Mouse (Mus musculus) limb, embryonic 12.5 days (tissue): ENCODE measurements around the gene Lef1. TPM values are rescaled to one million over a fixed set of nuclear protein-coding genes. Genes with fewer than 3 reads are reported as not detected.

ENCODE experiments used
- ATAC-seq: fragments of 200-750 bp; cut with Nextera tagmentation; 2 replicates; pipeline ENCODE4 v1.8.0; 2017; ENCODE audit warnings: low read depth, moderate TSS enrichment; ENCODE audit not compliant: insufficient number of reproducible peaks, insufficient read depth, low FRiP score, low TSS enrichment
- H3K27ac ChIP-seq: fragments of 300-500 bp; sonication (generic); 2 replicates; pipeline ENCODE4 v1.5.1; 2016; ENCODE audit warnings: mild to moderate bottlenecking, moderate library complexity
- H3K27me3 ChIP-seq: fragments of 300-500 bp; sonication (generic); 2 replicates; pipeline ENCODE4 v1.6.1; 2016; ENCODE audit warnings: mild to moderate bottlenecking, moderate library complexity
- H3K36me3 ChIP-seq: fragments of 300-500 bp; sonication (generic); 2 replicates; pipeline ENCODE4 v1.6.1; 2016; ENCODE audit warnings: mild to moderate bottlenecking, moderate library complexity
- H3K4me1 ChIP-seq: fragments of 300-500 bp; sonication (generic); replicated peaks from 2 replicates; pipeline ENCODE4 v1.6.1; 2016
- H3K4me2 ChIP-seq: fragments of 300-500 bp; sonication (generic); 2 replicates; pipeline ENCODE4 v1.6.1; 2016; ENCODE audit warnings: mild to moderate bottlenecking, moderate library complexity
- H3K4me3 ChIP-seq: fragments of 300-500 bp; sonication (generic); replicated peaks from 2 replicates; pipeline ENCODE4 v1.5.1; 2016; ENCODE audit warnings: mild to moderate bottlenecking
- H3K9ac ChIP-seq: fragments of 300-500 bp; sonication (generic); replicated peaks from 2 replicates; pipeline ENCODE4 v1.6.1; 2016; ENCODE audit warnings: mild to moderate bottlenecking, moderate library complexity
- H3K9me3 ChIP-seq: fragments of 300-500 bp; sonication (generic); 2 replicates; pipeline ENCODE4 v1.6.1; 2016; ENCODE audit warnings: mild to moderate bottlenecking, moderate library complexity
- WGBS: fragments of 180-500 bp; shearing (Covaris S2); methylation state at CpG from one replicate; pipeline ENCODE4 v1.1.7; 2016; 5-methylcytosine and 5-hydroxymethylcytosine counted together
- polyA plus RNA-seq: library from polyadenylated mRNA; unstranded; fragments of >200 nt; fragmentation: Nextera tagmentation; extraction: Ambion mirVana; gene quantifications from 2 replicates; pipeline ENCODE4 v1.2.1, GENCODE M21; 2016

The Lef1 gene
- polyA plus RNA-seq, 1 experiment from 2014 or later = 60.5 TPM

DNA sequence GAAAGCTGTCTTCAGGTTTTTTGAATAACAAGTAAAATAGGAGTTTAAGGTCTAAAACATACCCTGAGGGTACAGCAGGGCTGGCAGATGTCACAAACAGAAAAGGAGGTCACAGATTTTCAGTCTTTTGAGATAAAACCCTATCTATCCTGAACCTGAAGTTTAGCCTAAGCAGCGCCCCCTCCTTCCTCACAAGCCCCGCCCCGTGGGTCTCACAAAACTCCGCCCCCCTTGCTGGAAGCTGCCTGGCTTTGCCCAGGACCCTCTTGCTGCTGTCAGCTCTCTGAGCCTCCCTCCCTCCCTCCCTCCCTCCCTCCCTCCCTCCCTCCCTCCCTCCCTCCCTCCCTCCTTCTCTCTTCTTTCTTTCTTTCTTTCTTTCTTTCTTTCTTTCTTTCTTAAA is 31.3 kb downstream of the Lef1 start:
- Histone ChIP-seq H3K27me3 (no peaks in the 10 kb centered on the region), H3K9me3 (no peaks in the 10 kb centered on the region), H3K4me3 (no peak overlapping the region), H3K9ac (no peak overlapping the region), H3K36me3 (no peaks in the 10 kb centered on the region), H3K4me2 (no peak overlapping the region), H3K27ac (no peak overlapping the region), H3K4me1 (peaks cover 48% of the 10 kb centered on the region)
- no peak for ATAC-seq
- 33% methylated on average over 4 of the region's 4 CpGs for WGBS

DNA sequence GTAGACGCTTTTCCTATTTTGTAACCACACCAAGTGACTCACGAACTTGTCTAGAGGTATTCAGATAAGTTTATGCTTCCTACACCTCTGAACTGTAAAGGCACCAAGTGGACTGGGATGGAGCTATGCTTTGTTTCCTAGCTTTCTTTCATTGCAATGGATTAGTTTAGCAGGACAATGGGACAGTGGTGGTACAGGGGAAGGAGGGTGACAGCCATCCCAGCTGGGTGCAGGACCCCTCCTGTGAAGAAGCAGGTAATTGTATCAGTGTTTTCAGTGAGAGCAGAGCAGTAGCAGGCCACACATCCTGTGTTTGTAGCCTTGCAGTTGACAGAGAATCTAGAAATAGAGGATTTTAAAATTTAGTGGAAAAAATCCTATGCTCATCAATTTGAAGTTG is 34.0 kb downstream of the Lef1 start:
- Histone ChIP-seq H3K36me3 (no peaks in the 10 kb centered on the region), H3K27me3 (no peaks in the 10 kb centered on the region), H3K4me1 (peaks cover 24% of the 10 kb centered on the region), H3K27ac (no peak overlapping the region), H3K9ac (no peak overlapping the region), H3K9me3 (no peaks in the 10 kb centered on the region), H3K4me3 (no peak overlapping the region), H3K4me2 (no peak overlapping the region)
- ATAC-seq = no peak
- WGBS = 80% methylated on average over 2 of the region's 2 CpGs

DNA sequence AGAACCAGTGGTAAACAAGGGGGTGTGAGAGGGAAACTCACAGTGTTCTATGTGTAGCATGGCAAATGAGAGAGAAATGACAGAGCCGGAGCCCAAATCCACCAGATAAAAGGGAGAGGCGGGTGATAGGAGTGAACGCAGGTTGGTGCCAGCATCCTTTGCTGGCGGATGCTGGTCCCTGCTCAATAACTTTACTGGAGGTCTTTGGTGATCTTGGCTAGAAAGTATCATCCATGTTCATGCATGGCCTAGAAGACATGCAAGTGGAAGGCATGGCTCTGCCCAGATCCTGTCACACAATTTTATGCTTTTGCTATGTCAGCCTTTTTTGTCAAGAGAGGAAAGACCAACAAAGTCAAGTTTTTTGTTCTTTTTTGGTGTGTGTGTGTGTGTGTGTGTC is 42.6 kb downstream of the Lef1 start:
- Histone ChIP-seq H3K36me3 (no peaks in the 10 kb centered on the region), H3K4me3 (no peak overlapping the region), H3K27ac (no peak overlapping the region), H3K4me1 (peaks cover 42% of the 10 kb centered on the region), H3K9me3 (no peaks in the 10 kb centered on the region), H3K4me2 (no peak overlapping the region), H3K27me3 (no peaks in the 10 kb centered on the region), H3K9ac (no peak overlapping the region)
- no peak for ATAC-seq
- WGBS = 94% methylated on average over 4 of the region's 4 CpGs

DNA sequence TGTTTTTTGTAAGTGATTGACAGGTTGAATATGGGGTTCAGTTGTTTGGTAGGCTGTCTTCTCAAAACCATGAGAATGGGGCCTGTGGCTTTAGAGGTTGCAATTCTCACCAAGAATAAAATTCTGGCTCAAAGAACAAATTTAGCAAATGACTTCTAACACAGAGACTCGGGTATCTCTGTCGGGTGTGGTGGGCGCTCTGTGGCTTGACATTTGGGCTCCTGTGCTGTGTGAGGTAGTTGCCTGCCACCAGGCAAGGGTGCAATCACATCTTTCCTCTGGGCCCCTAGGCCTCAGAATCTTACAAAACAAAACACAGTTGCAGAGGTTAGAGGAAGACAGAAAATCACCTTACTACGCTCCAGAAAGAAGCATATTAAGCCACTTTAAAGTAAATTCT is 43.6 kb downstream of the Lef1 start:
- no peak overlapping the region for H3K27ac ChIP-seq
- no peak overlapping the region for H3K9ac ChIP-seq
- no peaks in the 10 kb centered on the region for H3K27me3 ChIP-seq
- 74% methylated on average over 4 of the region's 4 CpGs for WGBS
- H3K4me3 ChIP-seq = no peak overlapping the region
- no peaks in the 10 kb centered on the region for H3K36me3 ChIP-seq
- no peak for ATAC-seq
- peaks cover 39% of the 10 kb centered on the region for H3K4me1 ChIP-seq
- H3K4me2 ChIP-seq = no peak overlapping the region
- no peaks in the 10 kb centered on the region for H3K9me3 ChIP-seq

DNA sequence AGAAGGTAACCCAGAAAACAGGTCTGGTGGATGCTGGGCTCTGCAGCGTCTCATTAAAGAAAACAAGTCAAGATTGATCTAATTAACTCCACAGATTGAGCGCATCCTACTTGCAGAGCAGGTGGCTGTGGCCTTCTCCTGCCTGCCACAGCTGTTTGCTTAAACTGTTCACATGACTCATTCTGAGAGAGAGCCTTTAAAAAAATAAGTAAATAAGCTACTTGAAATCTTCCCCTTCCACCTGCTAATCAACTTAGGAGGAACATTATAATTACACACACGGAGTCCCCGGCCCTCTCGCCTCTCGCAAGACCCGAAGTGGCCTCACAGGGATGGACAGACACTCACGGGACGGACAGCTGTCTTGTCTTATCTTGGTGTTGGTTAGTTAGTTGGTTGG is 44.3 kb downstream of the Lef1 start:
- no peak overlapping the region for H3K9ac ChIP-seq
- no peaks in the 10 kb centered on the region for H3K9me3 ChIP-seq
- no peak overlapping the region for H3K4me3 ChIP-seq
- ATAC-seq = no peak
- no peaks in the 10 kb centered on the region for H3K27me3 ChIP-seq
- 67% methylated on average over 9 of the region's 9 CpGs for WGBS
- H3K4me2 ChIP-seq = no peak overlapping the region
- peaks cover 39% of the 10 kb centered on the region for H3K4me1 ChIP-seq
- no peak overlapping the region for H3K27ac ChIP-seq
- H3K36me3 ChIP-seq = no peaks in the 10 kb centered on the region

DNA sequence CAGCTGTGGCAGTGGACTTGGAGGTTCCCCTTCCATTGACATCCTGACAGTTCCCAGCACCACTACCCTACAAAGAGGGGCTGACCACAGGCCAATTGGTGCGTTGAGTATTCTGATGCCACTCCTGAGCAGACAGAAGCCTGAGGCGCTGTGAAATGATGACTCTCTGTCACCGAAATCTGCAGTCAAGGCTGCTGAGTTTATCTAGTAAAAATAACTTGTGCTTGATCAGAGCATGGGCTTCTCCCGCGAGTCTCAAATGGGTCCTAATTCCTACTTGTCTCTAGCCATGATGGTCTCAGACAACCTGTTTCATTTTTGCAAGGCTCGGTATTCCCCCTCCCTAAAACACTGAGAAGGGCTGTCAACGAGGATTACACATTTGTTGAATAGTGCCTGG is 44.8 kb downstream of the Lef1 start:
- no peaks in the 10 kb centered on the region for H3K27me3 ChIP-seq
- H3K4me3 ChIP-seq = no peak overlapping the region
- no peaks in the 10 kb centered on the region for H3K9me3 ChIP-seq
- no peaks in the 10 kb centered on the region for H3K36me3 ChIP-seq
- no peak overlapping the region for H3K9ac ChIP-seq
- no peak overlapping the region for H3K4me2 ChIP-seq
- peaks cover 39% of the 10 kb centered on the region for H3K4me1 ChIP-seq
- no peak for ATAC-seq
- 74% methylated on average over 7 of the region's 7 CpGs for WGBS
- no peak overlapping the region for H3K27ac ChIP-seq

DNA sequence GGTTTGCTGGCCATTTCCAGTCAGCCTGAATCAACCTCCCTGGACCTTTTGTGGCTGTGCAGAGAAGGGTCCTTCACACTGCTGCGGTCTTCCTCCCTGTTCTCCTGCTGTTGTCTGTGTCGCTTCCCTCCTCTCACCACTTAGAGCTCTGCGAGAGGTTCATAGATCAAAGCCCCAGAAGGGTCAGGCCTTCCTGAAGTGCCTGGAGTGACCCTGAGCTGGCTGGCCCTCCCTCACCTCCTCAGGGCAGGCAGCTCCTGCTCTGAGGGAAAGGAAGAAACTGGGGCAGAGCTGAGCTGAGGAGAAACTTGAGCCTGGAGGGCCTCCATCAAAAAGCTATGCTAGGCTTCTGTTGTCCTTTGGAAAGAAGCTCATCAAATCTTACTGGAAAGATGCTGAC is 45.4 kb downstream of the Lef1 start:
- H3K4me1 ChIP-seq = peaks cover 39% of the 10 kb centered on the region

DNA sequence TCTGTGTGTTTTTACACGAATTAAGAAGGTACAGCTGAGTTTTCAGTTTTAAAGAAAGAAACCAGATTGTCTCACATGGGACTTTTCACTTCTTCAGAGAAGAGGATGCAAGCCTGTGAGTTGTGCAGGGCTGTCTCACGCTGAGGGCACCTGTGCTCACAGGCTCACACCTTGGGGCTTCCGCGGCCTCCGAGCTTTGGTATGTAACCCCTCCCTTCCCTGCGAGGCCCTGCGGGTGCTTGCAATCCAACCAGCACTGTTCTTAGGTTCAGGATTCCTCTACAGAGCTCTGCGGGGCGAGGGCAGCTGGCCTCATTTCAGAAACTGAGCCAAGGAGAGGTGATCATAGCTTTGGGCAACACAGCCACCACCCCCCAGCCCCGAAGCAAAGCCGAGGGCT is 46.1 kb downstream of the Lef1 start:
- peak overlapping the region; percentile 47; the same call in 1 of the 2 replicates for H3K27ac ChIP-seq
- H3K4me1 ChIP-seq = peaks cover 39% of the 10 kb centered on the region

More for the DNA sequence above, 45.4 kb downstream of the Lef1 start:
- no peak overlapping the region for H3K9ac ChIP-seq
- no peak overlapping the region for H3K4me3 ChIP-seq
- peak overlapping the region; percentile 47; the same call in 1 of the 2 replicates for H3K27ac ChIP-seq
- no peaks in the 10 kb centered on the region for H3K36me3 ChIP-seq
- no peaks in the 10 kb centered on the region for H3K9me3 ChIP-seq
- WGBS = 18% methylated on average over 3 of the region's 3 CpGs
- H3K4me2 ChIP-seq = no peak overlapping the region
- no peaks in the 10 kb centered on the region for H3K27me3 ChIP-seq
- no peak for ATAC-seq

DNA sequence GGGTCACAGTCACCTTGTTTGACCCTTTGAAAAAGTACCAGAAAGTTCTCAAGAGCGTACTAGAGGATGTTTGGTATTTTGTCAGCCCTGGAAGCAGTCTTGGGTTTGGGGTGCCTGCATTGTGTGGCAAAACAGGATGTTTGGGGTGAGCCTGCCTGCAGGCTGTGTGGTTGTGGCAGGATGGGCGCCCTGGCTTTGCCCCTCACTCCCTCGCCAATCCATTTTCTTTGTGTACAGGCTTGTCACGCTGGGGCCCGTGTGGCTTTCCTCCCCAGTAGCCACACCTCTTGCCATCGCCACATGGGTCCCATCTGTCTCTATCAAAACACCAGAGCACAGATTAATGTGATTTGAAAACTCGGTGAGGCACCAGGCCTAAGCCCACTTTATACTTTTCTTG is 47.2 kb downstream of the Lef1 start:
- no peaks in the 10 kb centered on the region for H3K36me3 ChIP-seq
- H3K27ac ChIP-seq = no peak overlapping the region
- no peaks in the 10 kb centered on the region for H3K27me3 ChIP-seq
- no peak overlapping the region for H3K4me2 ChIP-seq
- WGBS = 45% methylated on average over 7 of the region's 7 CpGs
- no peak overlapping the region for H3K9ac ChIP-seq
- no peak for ATAC-seq
- H3K9me3 ChIP-seq = no peaks in the 10 kb centered on the region
- H3K4me3 ChIP-seq = no peak overlapping the region
- H3K4me1 ChIP-seq = peaks cover 39% of the 10 kb centered on the region

More for the DNA sequence above, 46.1 kb downstream of the Lef1 start:
- no peaks in the 10 kb centered on the region for H3K9me3 ChIP-seq
- no peak for ATAC-seq
- no peaks in the 10 kb centered on the region for H3K27me3 ChIP-seq
- no peaks in the 10 kb centered on the region for H3K36me3 ChIP-seq
- no peak overlapping the region for H3K4me3 ChIP-seq
- peak overlapping the region; percentile 14; the same call in 1 of the 2 replicates for H3K4me2 ChIP-seq
- WGBS = 24% methylated on average over 11 of the region's 11 CpGs
- H3K9ac ChIP-seq = 0 out of 2 replicates have a peak overlapping the region, but pooled peaks have one; percentile 31

DNA sequence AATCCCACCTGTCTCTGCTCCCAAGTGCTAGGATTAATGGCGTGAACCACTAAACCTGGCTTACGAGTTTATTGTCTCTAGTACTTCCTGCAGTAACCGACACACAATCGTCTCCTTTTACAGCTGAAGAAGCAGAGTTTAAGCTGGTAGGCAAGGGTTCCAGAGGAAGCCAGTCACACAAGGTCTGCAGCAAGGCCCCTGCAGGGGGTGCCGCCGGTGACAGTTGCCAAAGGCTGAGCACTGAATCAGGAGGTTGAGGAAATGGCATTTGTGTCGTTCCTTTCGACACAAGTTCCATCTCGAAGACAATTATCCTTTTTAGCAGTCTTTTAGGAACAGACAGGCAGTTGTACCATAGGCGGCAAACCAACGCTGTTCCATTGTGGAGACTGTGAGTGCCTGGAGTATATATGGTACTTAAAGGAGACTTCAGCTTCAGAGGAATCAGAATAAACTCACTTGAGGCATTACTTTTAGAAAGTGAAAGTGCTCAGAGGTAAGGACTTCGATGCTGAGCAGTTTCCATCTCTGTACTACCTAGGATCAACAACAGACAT is 49.0 kb downstream of the Lef1 start:
- 51% methylated on average over 12 of the region's 12 CpGs for WGBS
- Histone ChIP-seq H3K4me3 (no peak overlapping the region), H3K36me3 (no peaks in the 10 kb centered on the region), H3K9me3 (no peaks in the 10 kb centered on the region), H3K27ac (no peak overlapping the region), H3K27me3 (no peaks in the 10 kb centered on the region), H3K4me1 (peaks cover 33% of the 10 kb centered on the region), H3K4me2 (no peak overlapping the region), H3K9ac (no peak overlapping the region)
- no peak for ATAC-seq

DNA sequence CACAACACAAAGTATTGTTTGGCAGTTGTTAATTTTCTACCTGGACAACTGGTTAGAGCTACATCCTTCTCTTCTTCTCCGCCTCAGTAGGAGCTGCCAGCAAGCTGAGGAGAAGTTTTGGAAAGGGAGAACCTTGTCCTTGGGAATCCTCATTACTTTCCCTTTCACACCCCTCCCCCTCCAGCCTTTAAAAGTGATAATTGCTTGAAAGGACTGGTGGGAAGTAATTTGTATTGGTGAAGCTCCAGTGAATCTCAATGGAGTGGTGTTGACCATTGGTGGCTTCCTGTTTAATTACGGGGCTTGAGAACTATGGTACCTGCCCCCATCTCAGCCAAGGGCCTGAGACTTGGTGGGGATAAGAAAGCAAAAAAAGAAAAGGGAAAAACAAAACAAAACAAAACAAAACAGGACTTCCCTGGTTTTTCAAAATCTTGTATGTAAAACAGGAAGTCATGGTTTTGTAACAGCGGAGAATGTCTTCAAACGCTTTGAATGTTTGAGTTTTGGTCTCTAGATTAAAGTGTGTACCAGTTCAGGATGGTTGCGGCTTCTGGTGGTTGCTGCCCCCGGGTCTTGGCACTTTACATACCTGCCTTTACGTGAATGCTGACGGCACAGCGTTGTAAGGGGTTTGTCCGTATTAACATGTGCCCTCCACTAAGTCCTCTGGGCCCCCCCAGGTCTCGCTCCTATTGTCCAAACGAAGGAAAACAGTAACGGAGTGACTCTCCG is 49.8 kb downstream of the Lef1 start:
- Histone ChIP-seq H3K27me3 (no peaks in the 10 kb centered on the region), H3K27ac (no peak overlapping the region), H3K4me3 (no peak overlapping the region), H3K4me2 (no peak overlapping the region), H3K9ac (no peak overlapping the region), H3K9me3 (no peaks in the 10 kb centered on the region), H3K36me3 (no peaks in the 10 kb centered on the region), H3K4me1 (peaks cover 29% of the 10 kb centered on the region)
- 85% methylated on average over 14 of the region's 14 CpGs for WGBS
- ATAC-seq = no peak

DNA sequence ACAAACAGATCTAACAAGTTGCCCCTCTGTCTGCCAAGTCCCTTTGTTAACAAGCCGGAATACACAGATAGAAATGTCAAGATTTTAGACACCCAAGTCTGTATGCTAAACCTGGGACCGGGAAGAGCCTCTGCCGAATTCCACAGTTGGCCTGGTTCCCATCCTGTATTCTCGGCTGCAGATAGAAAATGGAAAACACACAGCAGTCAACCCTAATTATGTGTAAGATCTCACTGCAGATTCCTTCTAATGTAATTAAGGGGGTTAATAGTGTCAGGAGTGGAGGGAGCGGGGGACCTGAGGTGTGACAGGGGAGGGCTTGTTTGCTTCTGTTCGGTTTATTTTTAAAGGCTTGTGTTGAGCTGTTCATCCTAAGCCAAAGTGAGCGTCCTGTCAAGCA is 50.6 kb downstream of the Lef1 start:
- H3K36me3 ChIP-seq = peaks cover under 1% of the 10 kb centered on the region; the same call in 1 of the 2 replicates
- no peak overlapping the region for H3K4me3 ChIP-seq
- ATAC-seq = no peak
- H3K9ac ChIP-seq = no peak overlapping the region
- H3K27ac ChIP-seq = no peak overlapping the region
- peaks cover 21% of the 10 kb centered on the region for H3K4me1 ChIP-seq
- no peaks in the 10 kb centered on the region for H3K27me3 ChIP-seq
- no peak overlapping the region for H3K4me2 ChIP-seq
- H3K9me3 ChIP-seq = no peaks in the 10 kb centered on the region
- 74% methylated on average over 7 of the region's 7 CpGs for WGBS
